Mouse (Mus musculus) small intestine, adult 10 weeks (tissue): ENCODE measurements around the gene Gm17509. TPM values are rescaled to one million over a fixed set of nuclear protein-coding genes. Genes with fewer than 3 reads are reported as not detected.

Source experiments
- polyA plus RNA-seq: library from polyadenylated mRNA; stranded (reverse); fragments of 350-450 nt; fragmentation: Illumina TruSeq; extraction: RNeasy Lipid Tissue Mini Kit (QIAGEN cat#74804); gene quantifications from one replicate; pipeline ENCODE4 v1.2.3, GENCODE M21; 2014; ENCODE audit warnings: low replicate concordance

Gene Gm17509
- not detected for polyA plus RNA-seq

GRCm38 (mm10) chr13:117220501-117221321, at the start of gene Gm17509:
Gene Gm17509 (minus strand): TSS chr13:117221075.

GRCm38 (mm10) chr13:117208236-117208635, 12.6 kb downstream of the Gm17509 start, which contains the start of gene Emb:
Gene Emb (plus strand): TSS chr13:117208536.

Other genes with a start within 250 kb of the Gm17509 start
- 5.0 TPM for gene Parp8, start 195.5 kb downstream of the Gm17509 start, polyA plus RNA-seq
- gene Emb, start 12.5 kb downstream of the Gm17509 start, polyA plus RNA-seq: 21.8 TPM